In the genomic region with DNA sequence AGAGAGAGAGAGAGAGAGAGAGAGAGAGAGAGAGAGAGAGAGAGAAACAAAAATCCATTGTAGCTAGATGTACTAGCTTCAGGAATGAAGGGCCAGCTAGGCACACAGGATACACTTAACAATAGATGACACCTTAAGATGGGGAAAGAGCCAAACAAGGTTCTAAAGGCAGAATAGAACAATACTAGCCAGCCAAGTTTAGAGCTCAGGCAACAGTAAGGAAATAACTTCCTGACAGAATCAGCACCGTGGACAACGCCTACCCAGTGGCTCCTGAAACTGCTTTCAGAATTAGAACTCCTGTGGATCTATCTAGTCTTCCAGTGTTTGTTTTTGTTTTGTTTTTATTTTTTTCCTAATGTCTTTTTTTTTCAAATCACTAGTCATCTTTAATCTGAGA, we compare ENCODE assay signal across 11 mouse cellular contexts. TPM values are rescaled to one million over a fixed set of nuclear protein-coding genes. Genes with fewer than 3 reads are reported as not detected.
A peak's percentile ranks its signal among the peaks of the same experiment; 100 is the strongest.
DNase-seq lines count a peak whose midpoint lies in the region; ATAC-seq and TF ChIP-seq lines count a peak whose summit lies in the region.
"Had no signal": no experiment of that assay in that cellular context is flagged by ENCODE, and none has a peak within 500 bp of the region (broad histone marks: within the 10 kb centered on the region; RNA-seq: fewer than 3 reads in every experiment).

No protein-coding gene starts in this region.

- H3K4me1 ChIP-seq in neural tube, embryonic 15.5 days = peaks cover 34% of the 10 kb centered on the region
- H3K4me1 ChIP-seq in hindbrain, embryonic 11.5 days (replicated peaks; ENCODE audit: control insufficient read depth, insufficient read depth, low read length) = peaks cover 12% of the 10 kb centered on the region

- 12% methylated on average over 2 of the region's 2 CpGs for WGBS in neural tube, embryonic 15.5 days
- WGBS in hindbrain, embryonic 11.5 days = 4% methylated on average over 2 of the region's 2 CpGs

- no peak for ATAC-seq in cerebellum, adult (ENCODE audit: insufficient number of reproducible peaks, low FRiP score, low TSS enrichment)
- no peak for ATAC-seq in neural tube, embryonic 15.5 days (ENCODE audit: low FRiP score)
- no peak for ATAC-seq in hindbrain, embryonic 11.5 days (ENCODE audit: low FRiP score)

- DNase-seq in cerebellum, postnatal 14 days = peak; percentile 17 to 45
- DNase-seq in neural tube, embryonic 10.5 days (ENCODE audit: extremely low spot score, low spot score) = peak; percentile 33
- DNase-seq in hindbrain, embryonic 11.5 days (ENCODE audit: low spot score) = peak; percentile 58
- DNase-seq in layer of hippocampus, adult 2 months (ENCODE audit: low spot score in 2 of 2) = no peak
- no peak for DNase-seq in layer of hippocampus, postnatal 36 days
- DNase-seq in thymus, postnatal 14 days = no peak

- no peaks in the 10 kb centered on the region for H3K36me3 ChIP-seq in neural tube, embryonic 15.5 days
- no peaks in the 10 kb centered on the region for H3K36me3 ChIP-seq in hindbrain, embryonic 11.5 days (ENCODE audit: control insufficient read depth, insufficient read depth, low read length)

- TF ChIP-seq CTCF in layer of hippocampus, adult 2 months (conservative IDR thresholded peaks at IDR 0.05) = no peak

- no peak overlapping the region for H3K4me3 ChIP-seq in neural tube, embryonic 15.5 days (replicated peaks)
- H3K4me3 ChIP-seq in hindbrain, embryonic 11.5 days (ENCODE audit: low read depth, low read length) = no peak overlapping the region
- H3K4me3 ChIP-seq in layer of hippocampus, adult 2 months = no peak overlapping the region
- H3K4me3 ChIP-seq: left cerebral cortex, adult 2 months had no signal

- H3K27ac ChIP-seq in neural tube, embryonic 15.5 days (replicated peaks) = no peak overlapping the region; the same call in 1 of the 2 replicates
- no peak overlapping the region for H3K27ac ChIP-seq in hindbrain, embryonic 11.5 days (ENCODE audit: low read depth, low read length)
- H3K27ac ChIP-seq in layer of hippocampus, adult 2 months = no peak overlapping the region
- H3K27ac ChIP-seq: left cerebral cortex, adult 2 months had no signal

- H3K9me3 ChIP-seq in neural tube, embryonic 15.5 days (replicated peaks) = no peaks in the 10 kb centered on the region
- H3K9me3 ChIP-seq in hindbrain, embryonic 11.5 days (ENCODE audit: control insufficient read depth, low read length) = no peaks in the 10 kb centered on the region

- peaks cover 56% of the 10 kb centered on the region for H3K27me3 ChIP-seq in neural tube, embryonic 15.5 days (replicated peaks)
- H3K27me3 ChIP-seq in hindbrain, embryonic 11.5 days (ENCODE audit: control insufficient read depth, insufficient read depth, low read length) = peaks cover 22% of the 10 kb centered on the region

- no peak overlapping the region for H3K9ac ChIP-seq in neural tube, embryonic 15.5 days (replicated peaks)
- no peak overlapping the region for H3K9ac ChIP-seq in hindbrain, embryonic 11.5 days (ENCODE audit: low read depth, low read length)

- no peak overlapping the region for H3K4me2 ChIP-seq in neural tube, embryonic 15.5 days
- no peak overlapping the region for H3K4me2 ChIP-seq in hindbrain, embryonic 11.5 days (replicated peaks; ENCODE audit: low read depth, low read length)

RNA-seq across cellular contexts. Expression of a gene that starts 4.0 kb away (rescaled TPM):
- polyA plus RNA-seq in neural tube, embryonic 15.5 days (2015; fragmentation: Nextera tagmentation; extraction: Ambion mirVana) = 0.69 and 2.0 TPM in 2 replicates
- 2.0 and 2.9 TPM in 2 replicates for polyA plus RNA-seq in hindbrain, embryonic 11.5 days (2014; fragmentation: Nextera tagmentation; extraction: Ambion mirVana)
- 10 to 100 TPM in 1 of 2 experiments, 1 to 10 TPM in 1; 7.0 to 10.4 TPM for total RNA-seq in layer of hippocampus, adult 2 months (2021)
- 1 to 10 TPM; 6.1 to 7.3 TPM for total RNA-seq in layer of hippocampus, postnatal 36 days (2021)

RNA-seq across cellular contexts. Expression of a gene that starts 4.0 kb away (rescaled TPM):
- 11.0 and 16.9 TPM in 2 replicates for polyA plus RNA-seq in neural tube, embryonic 15.5 days (2015; fragmentation: Nextera tagmentation; extraction: Ambion mirVana)
- 31.7 and 32.4 TPM in 2 replicates for polyA plus RNA-seq in hindbrain, embryonic 11.5 days (2014; fragmentation: Nextera tagmentation; extraction: Ambion mirVana)
- 10 to 100 TPM; 32.7 to 33.1 TPM for total RNA-seq in layer of hippocampus, adult 2 months (2021)
- 10 to 100 TPM; 33.0 to 33.9 TPM for total RNA-seq in layer of hippocampus, postnatal 36 days (2021)
- total RNA-seq: megakaryocyte-erythroid progenitor cell, adult 5-6 weeks had no signal
- polyA plus RNA-seq: heart, postnatal 0 days had no signal

Comparison
In these comparisons a context has a peak if more than half of its experiments do, and no peak if none do; other contexts are left out.
1. DNase-seq: peak in cerebellum, postnatal 14 days (2 of 2), neural tube, embryonic 10.5 days (single experiment) and hindbrain, embryonic 11.5 days (single experiment); none in layer of hippocampus, adult 2 months (0 of 2), layer of hippocampus, postnatal 36 days (0 of 2) and thymus, postnatal 14 days (single experiment).